9 mouse cellular contexts compared by ENCODE assay signal in genomic region chr1:135958483-135958882, GRCm38 (mm10). TPM values are rescaled to one million over a fixed set of nuclear protein-coding genes. Genes with fewer than 3 reads are reported as not detected.
A peak's percentile ranks its signal among the peaks of the same experiment; 100 is the strongest.
DNase-seq lines count a peak whose midpoint lies in the region; ATAC-seq and TF ChIP-seq lines count a peak whose summit lies in the region.
"Had no signal": no experiment of that assay in that cellular context is flagged by ENCODE, and none has a peak within 500 bp of the region (broad histone marks: within the 10 kb centered on the region; RNA-seq: fewer than 3 reads in every experiment).

No protein-coding gene starts in this region.

- peak; percentile 84 for TF ChIP-seq CTCF in lung, postnatal 0 days (IDR thresholded peaks at IDR 0.05)

- peak; percentile 76 for DNase-seq in embryonic facial prominence, embryonic 11.5 days (ENCODE audit: low spot score)
- DNase-seq in embryonic facial prominence, embryonic 10.5 days (ENCODE audit: low spot score): no peak
- peak; percentile 62 for DNase-seq in lung, postnatal 0 days (ENCODE audit: low spot score)
- DNase-seq in lung, postnatal 14 days: no peak
- peak; percentile 64 for DNase-seq in embryonic facial prominence, embryonic 14.5 days (ENCODE audit: low spot score)
- DNase-seq in ovary, adult 18-20 months (ENCODE audit: low spot score): no peak
- DNase-seq in gastrocnemius, postnatal 4 days (ENCODE audit: low spot score in 2 of 2): no peak

- no peaks in the 10 kb centered on the region for H3K9me3 ChIP-seq in embryonic facial prominence, embryonic 11.5 days (replicated peaks; ENCODE audit: control insufficient read depth, low read length)
- H3K9me3 ChIP-seq in embryonic facial prominence, embryonic 10.5 days: no peaks in the 10 kb centered on the region
- no peaks in the 10 kb centered on the region for H3K9me3 ChIP-seq in lung, postnatal 0 days (ENCODE audit: low read length)
- no peaks in the 10 kb centered on the region for H3K9me3 ChIP-seq in embryonic facial prominence, embryonic 14.5 days (ENCODE audit: control insufficient read depth, low read length)
- no peaks in the 10 kb centered on the region for H3K9me3 ChIP-seq in limb, embryonic 13.5 days

- H3K27me3 ChIP-seq in embryonic facial prominence, embryonic 11.5 days (ENCODE audit: control insufficient read depth, insufficient read depth, low read length): no peaks in the 10 kb centered on the region
- H3K27me3 ChIP-seq in embryonic facial prominence, embryonic 10.5 days (replicated peaks; ENCODE audit: low read depth, poor library complexity, severe bottlenecking): no peaks in the 10 kb centered on the region; the same call in 1 of the 2 replicates
- no peaks in the 10 kb centered on the region for H3K27me3 ChIP-seq in lung, postnatal 0 days (replicated peaks; ENCODE audit: insufficient read depth, low read length)
- no peaks in the 10 kb centered on the region for H3K27me3 ChIP-seq in embryonic facial prominence, embryonic 14.5 days (replicated peaks; ENCODE audit: control insufficient read depth, insufficient read depth, low read length)
- peaks cover 3% of the 10 kb centered on the region; the same call in 1 of the 2 replicates for H3K27me3 ChIP-seq in limb, embryonic 13.5 days

- H3K4me1 ChIP-seq in embryonic facial prominence, embryonic 11.5 days (ENCODE audit: control insufficient read depth, insufficient read depth, low read length): no peaks in the 10 kb centered on the region
- H3K4me1 ChIP-seq in embryonic facial prominence, embryonic 10.5 days: peaks cover 6% of the 10 kb centered on the region; the same call in 1 of the 2 replicates
- H3K4me1 ChIP-seq in lung, postnatal 0 days (ENCODE audit: insufficient read depth, low read depth, low read length): no peaks in the 10 kb centered on the region
- H3K4me1 ChIP-seq in embryonic facial prominence, embryonic 14.5 days (ENCODE audit: control insufficient read depth, insufficient read depth, low read length): no peaks in the 10 kb centered on the region
- no peaks in the 10 kb centered on the region for H3K4me1 ChIP-seq in limb, embryonic 13.5 days

- H3K4me3 ChIP-seq in embryonic facial prominence, embryonic 11.5 days (ENCODE audit: low read depth, low read length): no peak overlapping the region
- H3K4me3 ChIP-seq in embryonic facial prominence, embryonic 10.5 days: no peak overlapping the region
- no peak overlapping the region for H3K4me3 ChIP-seq in lung, postnatal 0 days (ENCODE audit: low read depth, low read length)
- no peak overlapping the region for H3K4me3 ChIP-seq in embryonic facial prominence, embryonic 14.5 days (ENCODE audit: low read depth, low read length)
- no peak overlapping the region for H3K4me3 ChIP-seq in limb, embryonic 13.5 days

- TF ChIP-seq EP300 in lung, postnatal 0 days (IDR thresholded peaks at IDR 0.05): no peak

- no peak overlapping the region for H3K4me2 ChIP-seq in embryonic facial prominence, embryonic 11.5 days (ENCODE audit: low read depth, low read length)
- H3K4me2 ChIP-seq in lung, postnatal 0 days (replicated peaks; ENCODE audit: low read depth, low read length): no peak overlapping the region
- no peak overlapping the region for H3K4me2 ChIP-seq in embryonic facial prominence, embryonic 14.5 days (ENCODE audit: low read depth, low read length)
- H3K4me2 ChIP-seq in limb, embryonic 13.5 days (replicated peaks): no peak overlapping the region

- H3K9ac ChIP-seq in embryonic facial prominence, embryonic 11.5 days (replicated peaks; ENCODE audit: low read length): no peak overlapping the region
- H3K9ac ChIP-seq in lung, postnatal 0 days (replicated peaks; ENCODE audit: low read depth): no peak overlapping the region
- no peak overlapping the region for H3K9ac ChIP-seq in embryonic facial prominence, embryonic 14.5 days (ENCODE audit: low read depth, low read length)
- H3K9ac ChIP-seq in limb, embryonic 13.5 days: no peak overlapping the region

- H3K36me3 ChIP-seq in embryonic facial prominence, embryonic 11.5 days (replicated peaks; ENCODE audit: control insufficient read depth, insufficient read depth, low read depth, low read length): no peaks in the 10 kb centered on the region
- H3K36me3 ChIP-seq in embryonic facial prominence, embryonic 10.5 days (replicated peaks): no peaks in the 10 kb centered on the region
- no peaks in the 10 kb centered on the region for H3K36me3 ChIP-seq in lung, postnatal 0 days (ENCODE audit: insufficient read depth, low read length)
- no peaks in the 10 kb centered on the region for H3K36me3 ChIP-seq in embryonic facial prominence, embryonic 14.5 days (ENCODE audit: control insufficient read depth, insufficient read depth, low read length)
- no peaks in the 10 kb centered on the region for H3K36me3 ChIP-seq in limb, embryonic 13.5 days

- ATAC-seq in embryonic facial prominence, embryonic 11.5 days (replicated peaks; ENCODE audit: insufficient number of reproducible peaks, low FRiP score, low TSS enrichment, low read depth): 0 out of 2 replicates have a peak, but pooled peaks have one; percentile 30
- ATAC-seq in lung, postnatal 0 days: no peak
- ATAC-seq in embryonic facial prominence, embryonic 14.5 days (ENCODE audit: low read depth): 0 out of 2 replicates have a peak, but pooled peaks have one; percentile 12
- ATAC-seq in limb, embryonic 13.5 days (ENCODE audit: low FRiP score, low read depth): peak; percentile 8; the same call in 1 of the 2 replicates

- H3K27ac ChIP-seq in embryonic facial prominence, embryonic 11.5 days (replicated peaks; ENCODE audit: low read depth, low read length): no peak overlapping the region
- no peak overlapping the region for H3K27ac ChIP-seq in embryonic facial prominence, embryonic 10.5 days (replicated peaks)
- no peak overlapping the region for H3K27ac ChIP-seq in lung, postnatal 0 days (ENCODE audit: low read length)
- no peak overlapping the region for H3K27ac ChIP-seq in embryonic facial prominence, embryonic 14.5 days (replicated peaks; ENCODE audit: low read depth, low read length)
- no peak overlapping the region for H3K27ac ChIP-seq in limb, embryonic 13.5 days

- WGBS in embryonic facial prominence, embryonic 11.5 days: 51% methylated on average over 4 of the region's 4 CpGs
- 55% methylated on average over 4 of the region's 4 CpGs for WGBS in embryonic facial prominence, embryonic 10.5 days
- WGBS in lung, postnatal 0 days: 42% methylated on average over 4 of the region's 4 CpGs
- 53% methylated on average over 4 of the region's 4 CpGs for WGBS in embryonic facial prominence, embryonic 14.5 days
- 34% methylated on average over 4 of the region's 4 CpGs for WGBS in limb, embryonic 13.5 days

RNA-seq across cellular contexts. Expression of gene Pkp1, which starts 39.5 kb away (rescaled TPM):
- 0.43 and 0.59 TPM in 2 replicates for polyA plus RNA-seq in embryonic facial prominence, embryonic 11.5 days (2014; fragmentation: Nextera tagmentation; extraction: Ambion mirVana)
- 0.25 TPM in 1 of 2 replicates, not detected in the other for polyA plus RNA-seq in embryonic facial prominence, embryonic 10.5 days (2016; fragmentation: Nextera tagmentation; extraction: Ambion mirVana)
- 0.02 TPM in 2 replicates for polyA plus RNA-seq in lung, postnatal 0 days (2015; fragmentation: Nextera tagmentation; extraction: Ambion mirVana)
- 15.2 and 20.1 TPM in 2 replicates for polyA plus RNA-seq in embryonic facial prominence, embryonic 14.5 days (2014; fragmentation: Nextera tagmentation; extraction: Ambion mirVana)
- polyA plus RNA-seq in limb, embryonic 13.5 days (2015; fragmentation: Nextera tagmentation; extraction: Ambion mirVana): 6.1 and 7.5 TPM in 2 replicates
- under 1 TPM; 0.42 to 0.49 TPM for total RNA-seq in gastrocnemius, postnatal 4 days (2021)
- total RNA-seq: hematopoietic stem cell, adult 5-6 weeks had no signal

RNA-seq across cellular contexts. Expression of gene Igfn1, which starts 47.7 kb away (rescaled TPM):
- not detected in 2 replicates for polyA plus RNA-seq in embryonic facial prominence, embryonic 11.5 days (2014; fragmentation: Nextera tagmentation; extraction: Ambion mirVana)
- polyA plus RNA-seq in embryonic facial prominence, embryonic 10.5 days (2016; fragmentation: Nextera tagmentation; extraction: Ambion mirVana): 0.04 TPM in 1 of 2 replicates, not detected in the other
- not detected in 2 replicates for polyA plus RNA-seq in lung, postnatal 0 days (2015; fragmentation: Nextera tagmentation; extraction: Ambion mirVana)
- 0.09 TPM in 1 of 2 replicates, not detected in the other for polyA plus RNA-seq in embryonic facial prominence, embryonic 14.5 days (2014; fragmentation: Nextera tagmentation; extraction: Ambion mirVana)
- polyA plus RNA-seq in limb, embryonic 13.5 days (2015; fragmentation: Nextera tagmentation; extraction: Ambion mirVana): 0.09 TPM in 1 of 2 replicates, not detected in the other
- 10 to 100 TPM; 17.4 to 32.9 TPM for total RNA-seq in gastrocnemius, postnatal 4 days (2021)
- total RNA-seq: hematopoietic stem cell, adult 5-6 weeks had no signal

RNA-seq across cellular contexts. Expression of gene Tmem9, which starts 49.5 kb away (rescaled TPM):
- polyA plus RNA-seq in embryonic facial prominence, embryonic 11.5 days (2014; fragmentation: Nextera tagmentation; extraction: Ambion mirVana): 73.4 and 74.4 TPM in 2 replicates
- polyA plus RNA-seq in embryonic facial prominence, embryonic 10.5 days (2016; fragmentation: Nextera tagmentation; extraction: Ambion mirVana): 139 and 142 TPM in 2 replicates
- polyA plus RNA-seq in lung, postnatal 0 days (2015; fragmentation: Nextera tagmentation; extraction: Ambion mirVana): 99.1 and 106 TPM in 2 replicates
- polyA plus RNA-seq in embryonic facial prominence, embryonic 14.5 days (2014; fragmentation: Nextera tagmentation; extraction: Ambion mirVana): 93.3 and 112 TPM in 2 replicates
- 214 and 215 TPM in 2 replicates for polyA plus RNA-seq in limb, embryonic 13.5 days (2015; fragmentation: Nextera tagmentation; extraction: Ambion mirVana)
- 10 to 100 TPM; 43.6 to 63.7 TPM for total RNA-seq in gastrocnemius, postnatal 4 days (2021)

Comparison
In these comparisons a context has a peak if more than half of its experiments do, and no peak if none do; other contexts are left out.
1. DNase-seq: peak in embryonic facial prominence, embryonic 11.5 days (single experiment), lung, postnatal 0 days (single experiment) and embryonic facial prominence, embryonic 14.5 days (single experiment); none in embryonic facial prominence, embryonic 10.5 days (single experiment), lung, postnatal 14 days (single experiment), ovary, adult 18-20 months (single experiment) and gastrocnemius, postnatal 4 days (0 of 2).